Mouse (Mus musculus) MEL (cell line): Measurements from ENCODE around the gene Aff4.

Source experiments
- SIN3A ChIP-seq: IDR thresholded peaks from 2 replicates; pipeline ENCODE4 v1.6.1; 2012; ENCODE audit warnings: low read length, improper control_type of control experiment, inconsistent platforms
- TBP ChIP-seq: IDR thresholded peaks from 2 replicates; pipeline ENCODE4 v1.8.0; 2011; ENCODE audit warnings: low read depth, low read length, improper control_type of control experiment
- ZMIZ1 ChIP-seq: IDR thresholded peaks from 2 replicates; pipeline ENCODE4 v1.6.1; 2012; ENCODE audit warnings: low read depth, mild to moderate bottlenecking, inconsistent platforms, low read length, improper control_type of control experiment, moderate library complexity

GRCm38 (mm10) chr11:53418048-53418447, 67.4 kb downstream of the Aff4 start:
- TF ChIP-seq ZMIZ1, result no peak
- TF ChIP-seq TBP, result no peak
- TF ChIP-seq SIN3A, result no peak
